Mouse (Mus musculus) forebrain, embryonic 14.5 days (tissue): ENCODE measurements around the gene S100a6. TPM values are rescaled to one million over a fixed set of nuclear protein-coding genes. Genes with fewer than 3 reads are reported as not detected.
A peak's percentile ranks its signal among the peaks of the same experiment; 100 is the strongest.

Experiments
- ATAC-seq: fragments of 200-750 bp; cut with Nextera tagmentation; 2 replicates; pipeline ENCODE4 v1.8.0; 2017; ENCODE audit warnings: mild to moderate bottlenecking, moderate library complexity
- DNase-seq: peaks from one replicate; pipeline ENCODE4 v3.0.0-alpha.2; 2015; ENCODE audit warnings: low spot score
- H3K27ac ChIP-seq: fragments of 300-500 bp; sonication (generic); 2 replicates; pipeline ENCODE4 v1.5.1; 2014; ENCODE audit warnings: low read depth, mild to moderate bottlenecking, control low read depth, low read length, moderate library complexity
- H3K27me3 ChIP-seq: fragments of 300-500 bp; sonication (generic); replicated peaks from 2 replicates; pipeline ENCODE4 v1.6.1; 2014; ENCODE audit warnings: low read length, control low read depth, mixed read lengths; ENCODE audit not compliant: control insufficient read depth, insufficient read depth
- H3K36me3 ChIP-seq: fragments of 300-500 bp; sonication (generic); 2 replicates; pipeline ENCODE4 v1.6.1; 2014; ENCODE audit warnings: low read length, control low read depth; ENCODE audit not compliant: control insufficient read depth, insufficient read depth
- H3K4me1 ChIP-seq: fragments of 300-500 bp; sonication (generic); 2 replicates; pipeline ENCODE4 v1.6.1; 2014; ENCODE audit warnings: antibody characterized with exemption, low read length, control low read depth; ENCODE audit not compliant: control insufficient read depth, insufficient read depth
- H3K4me2 ChIP-seq: fragments of 300-500 bp; sonication (generic); 2 replicates; pipeline ENCODE4 v1.6.1; 2014; ENCODE audit warnings: mild to moderate bottlenecking, control low read depth, low read length
- H3K4me3 ChIP-seq: fragments of 300-500 bp; sonication (generic); 2 replicates; pipeline ENCODE4 v1.5.1; 2014; ENCODE audit warnings: low read depth, low read length, control low read depth
- H3K9ac ChIP-seq: fragments of 300-500 bp; sonication (generic); 2 replicates; pipeline ENCODE4 v1.6.1; 2014; ENCODE audit warnings: mild to moderate bottlenecking, low read length, control low read depth, moderate library complexity
- H3K9me3 ChIP-seq: fragments of 300-500 bp; sonication (generic); replicated peaks from 2 replicates; pipeline ENCODE4 v1.6.1; 2016; ENCODE audit warnings: low read length, control low read depth, mixed read lengths; ENCODE audit not compliant: control insufficient read depth
- WGBS: fragments of 180-500 bp; shearing (Covaris S2); extraction: QIAGEN DNeasy Blood & Tissue Kit; methylation state at CpG from one replicate; pipeline ENCODE4 v1.1.7; 2014; 5-methylcytosine and 5-hydroxymethylcytosine counted together
- polyA plus RNA-seq: library from polyadenylated mRNA; unstranded; fragments of >200 nt; fragmentation: Nextera tagmentation; extraction: Ambion mirVana; gene quantifications from 2 replicates; pipeline ENCODE4 v1.2.1, GENCODE M21; 2014

Gene S100a6
- polyA plus RNA-seq, 1 experiment from 2014 or later, result 22.8 TPM

- Histone ChIP-seq H3K4me1 (peaks cover 5% of the 10 kb centered on the region), H3K27me3 (no peaks in the 10 kb centered on the region), H3K9ac (no peak overlapping the region), H3K36me3 (no peaks in the 10 kb centered on the region), H3K4me3 (no peak overlapping the region), H3K4me2 (no peak overlapping the region), H3K9me3 (no peaks in the 10 kb centered on the region), H3K27ac (no peak overlapping the region)
- 86% methylated on average over 11 of the region's 11 CpGs for WGBS
- ATAC-seq, result no peak
- no peak for DNase-seq
Measured at GRCm38 (mm10) chr3:90614611-90615251, 2.0 kb downstream of the S100a6 start.

- Histone ChIP-seq H3K36me3 (no peaks in the 10 kb centered on the region), H3K27me3 (no peaks in the 10 kb centered on the region), H3K4me2 (no peak overlapping the region), H3K4me3 (no peak overlapping the region), H3K27ac (no peak overlapping the region), H3K9me3 (no peaks in the 10 kb centered on the region), H3K9ac (no peak overlapping the region), H3K4me1 (peaks cover 5% of the 10 kb centered on the region)
- peak; percentile 77 for ATAC-seq
- 6% methylated on average over 7 of the region's 7 CpGs for WGBS
- peak; percentile 66 for DNase-seq
Measured at GRCm38 (mm10) chr3:90615415-90615814, 2.7 kb downstream of the S100a6 start.

GRCm38 (mm10) chr3:90615911-90616310, 3.2 kb downstream of the S100a6 start:
- no peak overlapping the region for H3K9ac ChIP-seq
- no peak overlapping the region for H3K4me2 ChIP-seq
- H3K36me3 ChIP-seq, result no peaks in the 10 kb centered on the region
- no peak for ATAC-seq
- DNase-seq, result no peak
- H3K9me3 ChIP-seq, result no peaks in the 10 kb centered on the region
- no peaks in the 10 kb centered on the region for H3K27me3 ChIP-seq
- H3K4me3 ChIP-seq, result no peak overlapping the region
- no peak overlapping the region for H3K27ac ChIP-seq
- 75% methylated on average over 1 of the region's 1 CpGs for WGBS
- peaks cover 5% of the 10 kb centered on the region for H3K4me1 ChIP-seq

GRCm38 (mm10) chr3:90617586-90617985, 4.9 kb downstream of the S100a6 start:
- ATAC-seq, result no peak
- H3K4me1 ChIP-seq, result peaks cover 5% of the 10 kb centered on the region
- WGBS, result 5% methylated on average over 1 of the region's 1 CpGs

DNA sequence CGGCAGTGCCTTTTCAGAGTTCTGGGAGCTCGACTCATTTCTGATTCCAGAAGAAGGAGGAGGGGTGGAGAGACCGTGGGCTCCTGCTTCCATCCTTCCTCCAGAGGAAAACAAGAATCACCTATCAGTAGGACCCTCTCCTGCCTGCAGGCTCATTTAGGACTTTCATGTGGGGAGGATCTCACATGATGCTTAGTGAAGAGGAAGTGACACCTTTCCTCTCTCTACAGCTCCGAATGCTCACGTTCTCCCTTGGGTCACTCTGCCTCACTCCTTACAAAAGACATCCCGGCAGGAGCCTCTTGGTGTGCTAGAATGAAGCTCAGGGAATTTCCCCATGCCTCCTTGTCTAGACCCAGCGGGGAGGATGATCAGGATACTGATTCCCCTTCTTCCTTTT, 8.9 kb downstream of the S100a6 start:
- Histone ChIP-seq H3K4me2 (no peak overlapping the region), H3K27ac (no peak overlapping the region), H3K4me1 (peaks cover 14% of the 10 kb centered on the region), H3K9ac (no peak overlapping the region), H3K36me3 (no peaks in the 10 kb centered on the region), H3K4me3 (no peak overlapping the region), H3K27me3 (no peaks in the 10 kb centered on the region), H3K9me3 (no peaks in the 10 kb centered on the region)
- WGBS, result 53% methylated on average over 7 of the region's 7 CpGs
- ATAC-seq (no peak), DNase-seq (no peak)

More at GRCm38 (mm10) chr3:90617586-90617985, 4.9 kb downstream of the S100a6 start:
- H3K9ac ChIP-seq, result no peak overlapping the region
- no peak overlapping the region for H3K4me2 ChIP-seq
- H3K4me3 ChIP-seq, result no peak overlapping the region
- H3K36me3 ChIP-seq, result no peaks in the 10 kb centered on the region
- DNase-seq, result no peak
- H3K9me3 ChIP-seq, result no peaks in the 10 kb centered on the region
- H3K27me3 ChIP-seq, result no peaks in the 10 kb centered on the region
- no peak overlapping the region for H3K27ac ChIP-seq

DNA sequence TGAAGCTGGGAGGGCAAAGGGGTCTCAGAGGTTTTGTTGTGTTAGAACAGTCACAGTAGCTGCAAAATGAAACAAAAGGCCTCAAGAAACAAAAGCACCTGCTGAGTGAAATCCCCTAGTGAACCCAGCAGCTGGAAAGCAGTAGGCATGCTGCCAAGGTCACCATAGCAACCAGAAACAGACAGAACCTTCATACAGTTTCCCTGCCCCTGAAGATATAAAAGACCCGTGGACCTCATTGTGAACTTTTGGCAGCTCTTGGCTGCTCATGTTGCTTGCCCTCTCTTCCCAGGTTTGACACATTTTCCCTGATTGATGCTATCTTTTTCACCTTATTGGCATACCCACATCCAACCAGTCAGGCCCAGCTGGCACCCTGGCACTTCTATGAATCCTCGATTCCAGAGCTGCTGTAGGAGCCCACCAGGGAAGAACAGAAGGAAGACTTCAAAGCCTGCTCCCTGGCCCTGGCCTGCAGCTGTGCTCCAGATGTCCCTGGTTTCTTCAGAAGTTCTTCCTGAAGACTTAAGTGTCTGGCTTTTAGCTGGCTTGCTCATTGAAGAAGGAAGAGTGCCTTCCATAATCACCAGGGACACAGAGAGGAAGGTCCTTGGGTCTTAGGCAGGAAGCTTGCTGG, 10.9 kb downstream of the S100a6 start:
- peak; percentile 60 for ATAC-seq
- H3K36me3 ChIP-seq, result no peaks in the 10 kb centered on the region

DNA sequence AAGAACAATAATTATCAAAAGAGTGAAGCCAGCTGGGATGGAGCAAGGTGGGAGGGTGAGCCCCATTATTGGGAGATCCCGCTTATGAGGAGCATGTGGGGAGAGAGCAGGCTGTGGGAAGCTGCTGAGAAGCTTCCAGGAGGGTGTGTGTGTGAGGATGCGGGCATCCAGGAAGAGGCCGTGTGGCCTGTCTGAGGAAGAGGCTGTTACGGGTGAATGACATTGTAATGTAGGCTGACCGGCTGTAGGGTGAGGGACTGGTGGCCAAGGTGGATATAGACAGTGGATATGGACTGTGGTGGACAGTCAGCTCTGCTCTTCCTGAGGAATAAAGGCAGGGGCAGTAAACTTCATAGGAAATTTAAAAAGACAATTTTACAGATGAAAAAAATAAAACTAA, 12.8 kb downstream of the S100a6 start:
- Histone ChIP-seq H3K9ac (no peak overlapping the region), H3K27ac (no peak overlapping the region), H3K36me3 (no peaks in the 10 kb centered on the region), H3K9me3 (no peaks in the 10 kb centered on the region), H3K4me2 (no peak overlapping the region), H3K4me3 (no peak overlapping the region), H3K4me1 (peaks cover 14% of the 10 kb centered on the region), H3K27me3 (no peaks in the 10 kb centered on the region)
- no peak for DNase-seq
- 78% methylated on average over 5 of the region's 5 CpGs for WGBS
- no peak for ATAC-seq

More for the DNA sequence above, 10.9 kb downstream of the S100a6 start:
- H3K4me2 ChIP-seq, result no peak overlapping the region
- 3% methylated on average over 2 of the region's 2 CpGs for WGBS
- H3K27ac ChIP-seq, result 0 out of 2 replicates have a peak overlapping the region, but pooled peaks have one; percentile 24
- no peaks in the 10 kb centered on the region for H3K9me3 ChIP-seq
- H3K4me1 ChIP-seq, result peaks cover 14% of the 10 kb centered on the region
- no peaks in the 10 kb centered on the region for H3K27me3 ChIP-seq
- no peak overlapping the region for H3K4me3 ChIP-seq
- no peak overlapping the region for H3K9ac ChIP-seq
- peak; percentile 83 for DNase-seq

- WGBS, result 83% methylated on average over 9 of the region's 9 CpGs
- H3K9me3 ChIP-seq, result no peaks in the 10 kb centered on the region
- no peak overlapping the region for H3K4me2 ChIP-seq
- H3K4me1 ChIP-seq, result peaks cover 14% of the 10 kb centered on the region
- H3K4me3 ChIP-seq, result no peak overlapping the region
- no peak overlapping the region for H3K27ac ChIP-seq
- H3K9ac ChIP-seq, result no peak overlapping the region
- H3K27me3 ChIP-seq, result no peaks in the 10 kb centered on the region
- H3K36me3 ChIP-seq, result no peaks in the 10 kb centered on the region
- DNase-seq, result no peak
- no peak for ATAC-seq
Measured at GRCm38 (mm10) chr3:90626266-90627021, 13.8 kb downstream of the S100a6 start.

DNA sequence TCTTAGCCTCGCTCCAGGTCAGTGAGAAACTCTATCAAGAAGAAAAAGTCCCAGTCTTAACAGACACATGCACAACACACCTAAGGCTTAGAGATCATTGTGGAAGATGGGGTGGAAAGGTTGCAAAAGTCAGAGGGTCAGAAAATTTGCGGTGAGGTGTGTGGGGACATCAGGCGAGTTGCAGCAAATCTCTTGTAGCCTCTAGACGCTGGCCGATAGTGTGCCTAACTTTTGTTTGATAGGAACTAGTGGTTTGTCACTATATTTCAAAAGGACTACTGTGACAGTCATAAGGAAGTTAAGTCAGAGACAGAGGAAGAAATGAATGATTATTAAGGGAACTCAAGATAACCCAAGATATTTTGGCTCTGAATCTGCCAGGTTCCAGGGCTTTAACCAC, 14.7 kb downstream of the S100a6 start:
- DNase-seq (no peak), ATAC-seq (no peak)
- H3K9ac ChIP-seq, result no peak overlapping the region
- H3K4me2 ChIP-seq, result no peak overlapping the region
- H3K27ac ChIP-seq, result no peak overlapping the region
- 91% methylated on average over 5 of the region's 5 CpGs for WGBS
- no peaks in the 10 kb centered on the region for H3K36me3 ChIP-seq
- no peak overlapping the region for H3K4me3 ChIP-seq
- no peaks in the 10 kb centered on the region for H3K9me3 ChIP-seq
- H3K27me3 ChIP-seq, result no peaks in the 10 kb centered on the region
- peaks cover 14% of the 10 kb centered on the region for H3K4me1 ChIP-seq
